Mouse (Mus musculus) cerebellum, adult 2 months (tissue): ENCODE data around the gene Nwd2. TPM values are rescaled to one million over a fixed set of nuclear protein-coding genes. Genes with fewer than 3 reads are reported as not detected.

Experiments used
- DNase-seq, 2 experiments: peaks; one replicate each; pipeline ENCODE4 v3.0.0; 2021
- H3K27ac ChIP-seq: fragments of 200-500 bp; 2 replicates; pipeline ENCODE4 v1.5.1; 2012; ENCODE audit warnings: low read length, control low read depth, inconsistent platforms; ENCODE audit not compliant: insufficient read depth
- H3K27me3 ChIP-seq: fragments of 200-500 bp; 2 replicates; pipeline ENCODE4 v1.6.1; 2012; ENCODE audit warnings: inconsistent platforms, mild to moderate bottlenecking, low read length, moderate library complexity; ENCODE audit not compliant: control insufficient read depth, insufficient read depth
- H3K4me1 ChIP-seq: fragments of 200-500 bp; 2 replicates; pipeline ENCODE4 v1.6.1; 2011; ENCODE audit warnings: low read length; ENCODE audit not compliant: control insufficient read depth, insufficient read depth
- H3K4me3 ChIP-seq: fragments of 200-500 bp; replicated peaks from 2 replicates; pipeline ENCODE3; 2011; ENCODE audit warnings: mild to moderate bottlenecking, low read depth, low read length, control low read depth; ENCODE audit not compliant: insufficient read depth
- CTCF ChIP-seq: fragments of 200-500 bp; IDR thresholded peaks from 2 replicates; pipeline ENCODE4 v1.5.1; 2011; ENCODE audit warnings: low read depth, mild to moderate bottlenecking, control low read depth, low read length, moderate library complexity, borderline replicate concordance; ENCODE audit not compliant: insufficient read depth
- POLR2A ChIP-seq: fragments of 200-500 bp; IDR thresholded peaks from 2 replicates; pipeline ENCODE4 v1.6.1; 2011; ENCODE audit warnings: low read length, control low read depth, borderline replicate concordance; ENCODE audit not compliant: insufficient read depth
- WGBS: fragments of 180-500 bp; shearing (Covaris S2); methylation state at CpG from one replicate; pipeline ENCODE4 v1.1.7; 2018; 5-methylcytosine and 5-hydroxymethylcytosine counted together
- polyA plus RNA-seq: library from polyadenylated mRNA; depleted of rRNA; stranded (reverse); fragments of >200 nt; gene quantifications from 2 replicates; pipeline ENCODE4 v1.2.3, GENCODE M21; 2012

Gene Nwd2
- polyA plus RNA-seq, 1 experiment = 5.2 TPM

- WGBS = 1% methylated on average over 83 of the region's 83 CpGs
- DNase-seq = peak in 1 of 2 experiments; percentile 25
- H3K27ac ChIP-seq = no peak overlapping the region
- peak overlapping the region; percentile 32 for H3K4me3 ChIP-seq
- TF ChIP-seq POLR2A = no peak
- TF ChIP-seq CTCF = no peak
- no peaks in the 10 kb centered on the region; the same call in 1 of the 2 replicates for H3K27me3 ChIP-seq
- no peaks in the 10 kb centered on the region for H3K4me1 ChIP-seq
Observed at GRCm38 (mm10) chr5:63649533-63650464, 897 bp downstream of the Nwd2 start.

- TF ChIP-seq CTCF = no peak
- no peak for TF ChIP-seq POLR2A
- Histone ChIP-seq H3K4me1 (no peaks in the 10 kb centered on the region), H3K27me3 (no peaks in the 10 kb centered on the region; the same call in 1 of the 2 replicates), H3K4me3 (no peak overlapping the region), H3K27ac (no peak overlapping the region)
- DNase-seq = no peak
Observed at GRCm38 (mm10) chr5:63651813-63652212, 2.9 kb downstream of the Nwd2 start.

GRCm38 (mm10) chr5:63652705-63653104 lies 3.8 kb downstream of the Nwd2 start:
- WGBS = 89% methylated on average over 2 of the region's 2 CpGs
- no peak overlapping the region for H3K27ac ChIP-seq
- TF ChIP-seq CTCF (no peak), POLR2A (no peak)
- H3K4me3 ChIP-seq = no peak overlapping the region
- H3K27me3 ChIP-seq = no peaks in the 10 kb centered on the region; the same call in 1 of the 2 replicates
- no peaks in the 10 kb centered on the region for H3K4me1 ChIP-seq
- DNase-seq = no peak

GRCm38 (mm10) chr5:63666884-63667283 lies 18.0 kb downstream of the Nwd2 start:
- no peaks in the 10 kb centered on the region for H3K4me1 ChIP-seq
- H3K27me3 ChIP-seq = no peaks in the 10 kb centered on the region
- DNase-seq = no peak
- no peak overlapping the region for H3K27ac ChIP-seq
- WGBS = 91% methylated on average over 5 of the region's 5 CpGs
- no peak overlapping the region for H3K4me3 ChIP-seq
- no peak for TF ChIP-seq POLR2A
- TF ChIP-seq CTCF = no peak

GRCm38 (mm10) chr5:63675934-63676333 lies 27.0 kb downstream of the Nwd2 start:
- Histone ChIP-seq H3K27me3 (no peaks in the 10 kb centered on the region), H3K4me1 (no peaks in the 10 kb centered on the region), H3K27ac (no peak overlapping the region), H3K4me3 (no peak overlapping the region)
- no peak for DNase-seq
- 84% methylated on average over 2 of the region's 2 CpGs for WGBS
- TF ChIP-seq POLR2A (no peak), CTCF (no peak)

GRCm38 (mm10) chr5:63689084-63689483 lies 40.2 kb downstream of the Nwd2 start:
- H3K27ac ChIP-seq = no peak overlapping the region
- no peak for TF ChIP-seq CTCF
- no peak for TF ChIP-seq POLR2A
- H3K27me3 ChIP-seq = no peaks in the 10 kb centered on the region
- H3K4me1 ChIP-seq = no peaks in the 10 kb centered on the region
- no peak overlapping the region for H3K4me3 ChIP-seq
- 93% methylated on average over 1 of the region's 1 CpGs for WGBS
- no peak for DNase-seq

GRCm38 (mm10) chr5:63696784-63697183 lies 47.9 kb downstream of the Nwd2 start:
- 83% methylated on average over 2 of the region's 2 CpGs for WGBS
- H3K27ac ChIP-seq = no peak overlapping the region
- H3K4me1 ChIP-seq = no peaks in the 10 kb centered on the region
- TF ChIP-seq POLR2A = no peak
- TF ChIP-seq CTCF = no peak
- no peak for DNase-seq
- H3K4me3 ChIP-seq = no peak overlapping the region
- H3K27me3 ChIP-seq = no peaks in the 10 kb centered on the region

- TF ChIP-seq POLR2A (no peak), CTCF (no peak)
- Histone ChIP-seq H3K4me3 (no peak overlapping the region), H3K27me3 (no peaks in the 10 kb centered on the region), H3K27ac (no peak overlapping the region), H3K4me1 (no peaks in the 10 kb centered on the region)
- DNase-seq = no peak
- WGBS = 72% methylated on average over 5 of the region's 5 CpGs
Observed at GRCm38 (mm10) chr5:63697196-63697595, 48.3 kb downstream of the Nwd2 start.
